Mouse (Mus musculus) embryonic facial prominence, embryonic 11.5 days (tissue): ENCODE measurements at regions not wholly inside any gene's neighbourhood (a gene's known extent, or its start where the extent isn't known, plus 50 kb on each side); places are given as distances from the start of the nearest gene placed in this dataset.

Experiments
- ATAC-seq: fragments of 200-750 bp; cut with Nextera tagmentation; replicated peaks from 2 replicates; pipeline ENCODE4 v1.8.0; 2017; ENCODE audit warnings: low read depth; ENCODE audit not compliant: insufficient number of reproducible peaks, low FRiP score, low TSS enrichment
- DNase-seq: peaks from one replicate; pipeline ENCODE4 v3.0.0-alpha.2; 2015; ENCODE audit warnings: low spot score
- H3K27ac ChIP-seq: fragments of 300-500 bp; sonication (generic); replicated peaks from 2 replicates; pipeline ENCODE4 v1.5.1; 2014; ENCODE audit warnings: mild to moderate bottlenecking, low read depth, low read length, control low read depth
- H3K27me3 ChIP-seq: fragments of 300-500 bp; sonication (generic); 2 replicates; pipeline ENCODE4 v1.6.1; 2014; ENCODE audit warnings: mild to moderate bottlenecking, low read length, moderate library complexity, mixed read lengths; ENCODE audit not compliant: control insufficient read depth, insufficient read depth
- H3K36me3 ChIP-seq: fragments of 300-500 bp; sonication (generic); replicated peaks from 2 replicates; pipeline ENCODE4 v1.6.1; 2014; ENCODE audit warnings: low read depth, mild to moderate bottlenecking, low read length, moderate library complexity, mixed read lengths; ENCODE audit not compliant: control insufficient read depth, insufficient read depth
- H3K4me1 ChIP-seq: fragments of 300-500 bp; sonication (generic); 2 replicates; pipeline ENCODE4 v1.6.1; 2014; ENCODE audit warnings: low read length, mixed read lengths; ENCODE audit not compliant: control insufficient read depth, insufficient read depth
- H3K4me2 ChIP-seq: fragments of 300-500 bp; sonication (generic); 2 replicates; pipeline ENCODE4 v1.6.1; 2014; ENCODE audit warnings: low read depth, mild to moderate bottlenecking, control low read depth, low read length, moderate library complexity
- H3K4me3 ChIP-seq: fragments of 300-500 bp; sonication (generic); 2 replicates; pipeline ENCODE4 v1.5.1; 2014; ENCODE audit warnings: low read depth, low read length, control low read depth
- H3K9ac ChIP-seq: fragments of 300-500 bp; sonication (generic); replicated peaks from 2 replicates; pipeline ENCODE4 v1.6.1; 2014; ENCODE audit warnings: mild to moderate bottlenecking, control low read depth, low read length
- H3K9me3 ChIP-seq: fragments of 300-500 bp; sonication (generic); replicated peaks from 2 replicates; pipeline ENCODE4 v1.6.1; 2016; ENCODE audit warnings: mild to moderate bottlenecking, low read length, inconsistent platforms, mixed read lengths; ENCODE audit not compliant: control insufficient read depth
- WGBS: fragments of 180-500 bp; shearing (Covaris S2); extraction: QIAGEN DNeasy Blood & Tissue Kit; methylation state at CpG from one replicate; pipeline ENCODE4 v1.1.7; 2014; 5-methylcytosine and 5-hydroxymethylcytosine counted together

- Histone ChIP-seq H3K27me3 (no peaks in the 10 kb centered on the region), H3K4me1 (no peaks in the 10 kb centered on the region), H3K9me3 (peaks cover 2% of the 10 kb centered on the region; the same call in 1 of the 2 replicates), H3K4me3 (no peak overlapping the region), H3K4me2 (no peak overlapping the region), H3K9ac (no peak overlapping the region), H3K36me3 (no peaks in the 10 kb centered on the region), H3K27ac (no peak overlapping the region)
- 82% methylated on average over 3 of the region's 3 CpGs for WGBS
- DNase-seq (no peak), ATAC-seq (no peak)
Measured at GRCm38 (mm10) chr2:131726533-131726932, 133.0 kb downstream of the Erv3 start.

GRCm38 (mm10) chr2:131721631-131722545, 137.7 kb downstream of the Erv3 start:
- ATAC-seq (no peak), DNase-seq (no peak)
- no peak overlapping the region for H3K9ac ChIP-seq
- H3K36me3 ChIP-seq, result no peaks in the 10 kb centered on the region
- H3K27ac ChIP-seq, result no peak overlapping the region
- 92% methylated on average over 6 of the region's 6 CpGs for WGBS
- peaks cover 2% of the 10 kb centered on the region; the same call in 1 of the 2 replicates for H3K9me3 ChIP-seq
- H3K4me3 ChIP-seq, result no peak overlapping the region
- H3K27me3 ChIP-seq, result no peaks in the 10 kb centered on the region
- no peak overlapping the region for H3K4me2 ChIP-seq
- no peaks in the 10 kb centered on the region for H3K4me1 ChIP-seq

GRCm38 (mm10) chr2:131717561-131717960, 142.0 kb downstream of the Erv3 start:
- no peak overlapping the region for H3K4me2 ChIP-seq
- H3K36me3 ChIP-seq, result no peaks in the 10 kb centered on the region
- ATAC-seq (no peak), DNase-seq (no peak)
- H3K4me1 ChIP-seq, result no peaks in the 10 kb centered on the region
- H3K27ac ChIP-seq, result no peak overlapping the region
- 85% methylated on average over 5 of the region's 5 CpGs for WGBS
- no peaks in the 10 kb centered on the region for H3K27me3 ChIP-seq
- no peak overlapping the region for H3K4me3 ChIP-seq
- H3K9me3 ChIP-seq, result no peaks in the 10 kb centered on the region
- H3K9ac ChIP-seq, result no peak overlapping the region

- Histone ChIP-seq H3K9ac (no peak overlapping the region), H3K36me3 (no peaks in the 10 kb centered on the region), H3K27ac (no peak overlapping the region), H3K4me2 (no peak overlapping the region), H3K4me1 (no peaks in the 10 kb centered on the region), H3K27me3 (no peaks in the 10 kb centered on the region), H3K9me3 (no peaks in the 10 kb centered on the region), H3K4me3 (no peak overlapping the region)
- no peak for DNase-seq
- WGBS, result 85% methylated on average over 5 of the region's 5 CpGs
- no peak for ATAC-seq
Measured at GRCm38 (mm10) chr2:131716841-131717240, 142.7 kb downstream of the Erv3 start.

- no peak overlapping the region for H3K4me2 ChIP-seq
- no peaks in the 10 kb centered on the region for H3K4me1 ChIP-seq
- no peak overlapping the region for H3K4me3 ChIP-seq
- DNase-seq (no peak), ATAC-seq (no peak)
- H3K27ac ChIP-seq, result no peak overlapping the region
- H3K27me3 ChIP-seq, result no peaks in the 10 kb centered on the region
- WGBS, result 81% methylated on average over 3 of the region's 3 CpGs
- H3K9me3 ChIP-seq, result no peaks in the 10 kb centered on the region
- H3K9ac ChIP-seq, result no peak overlapping the region
- H3K36me3 ChIP-seq, result no peaks in the 10 kb centered on the region
Measured at GRCm38 (mm10) chr2:131715381-131715780, 144.2 kb downstream of the Erv3 start.

- Histone ChIP-seq H3K36me3 (no peaks in the 10 kb centered on the region), H3K27ac (no peak overlapping the region), H3K4me1 (no peaks in the 10 kb centered on the region), H3K4me2 (no peak overlapping the region), H3K9me3 (no peaks in the 10 kb centered on the region), H3K4me3 (no peak overlapping the region), H3K9ac (no peak overlapping the region), H3K27me3 (no peaks in the 10 kb centered on the region)
- DNase-seq (no peak), ATAC-seq (no peak)
Measured at GRCm38 (mm10) chr2:131711886-131712285, 147.7 kb downstream of the Erv3 start.

GRCm38 (mm10) chr2:131706565-131706964, 144.5 kb upstream of the Adra1d start:
- WGBS, result 85% methylated on average over 4 of the region's 4 CpGs
- no peak for ATAC-seq
- Histone ChIP-seq H3K4me1 (no peaks in the 10 kb centered on the region), H3K4me2 (no peak overlapping the region), H3K9me3 (no peaks in the 10 kb centered on the region), H3K9ac (no peak overlapping the region), H3K36me3 (no peaks in the 10 kb centered on the region), H3K27ac (no peak overlapping the region), H3K4me3 (no peak overlapping the region), H3K27me3 (no peaks in the 10 kb centered on the region)
- no peak for DNase-seq

GRCm38 (mm10) chr2:131704406-131704805, 142.3 kb upstream of the Adra1d start:
- ATAC-seq (no peak), DNase-seq (no peak)
- H3K36me3 ChIP-seq, result no peaks in the 10 kb centered on the region
- H3K4me1 ChIP-seq, result no peaks in the 10 kb centered on the region; the same call in none of the 2 replicates
- H3K27me3 ChIP-seq, result no peaks in the 10 kb centered on the region
- H3K9me3 ChIP-seq, result no peaks in the 10 kb centered on the region
- no peak overlapping the region for H3K4me2 ChIP-seq
- H3K27ac ChIP-seq, result no peak overlapping the region
- no peak overlapping the region for H3K4me3 ChIP-seq
- H3K9ac ChIP-seq, result no peak overlapping the region
